Mouse (Mus musculus) cerebellum, postnatal 4 days (tissue): ENCODE measurements around the gene St6galnac5.

Experiments used
- DNase-seq, 2 experiments: peaks; one replicate each; pipeline ENCODE4 v3.0.0; 2022; ENCODE audit warnings: low spot score in 2 of 2, mixed read lengths in 1 of 2

Gene St6galnac5

DNA sequence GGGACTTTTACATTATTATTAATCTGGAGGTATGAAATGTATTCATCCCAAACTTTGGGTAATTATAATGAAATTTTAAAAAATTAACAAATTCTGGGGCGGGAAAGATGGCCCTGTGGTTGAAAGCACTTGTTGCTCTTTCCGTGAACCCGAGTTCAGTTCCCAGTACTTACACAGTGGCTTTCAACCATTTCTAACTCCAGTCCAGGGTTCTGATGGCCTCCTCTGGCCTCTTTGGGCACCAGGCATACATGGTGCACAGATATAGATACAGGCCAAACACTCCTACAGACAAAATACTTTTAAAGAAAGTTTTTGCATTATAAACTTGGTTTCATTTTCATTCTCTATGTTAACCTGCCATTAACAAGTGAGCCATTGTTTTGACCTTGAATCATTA lies 68.4 kb downstream of the St6galnac5 start:
- no peak for DNase-seq

DNA sequence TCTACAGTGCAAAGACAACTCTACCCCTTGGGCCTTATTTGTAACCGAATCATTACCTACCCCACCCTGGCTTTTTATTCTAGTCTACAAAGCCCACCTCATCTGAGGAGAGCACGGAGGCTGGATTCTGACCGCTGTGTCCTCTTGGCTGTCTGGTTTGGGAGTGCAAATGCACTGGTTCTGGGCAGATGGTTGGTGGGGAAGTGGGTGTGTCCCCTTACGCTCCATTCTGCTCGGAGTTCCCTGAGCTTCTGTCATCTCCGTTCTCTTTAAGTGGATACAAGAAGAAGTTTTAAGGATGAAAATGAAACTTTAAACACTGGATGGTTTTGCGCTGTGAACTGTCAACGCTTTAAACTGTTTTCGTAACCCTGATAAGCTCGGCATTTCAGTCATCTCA lies 68.9 kb downstream of the St6galnac5 start:
- DNase-seq: no peak

GRCm38 (mm10) chr3:152912216-152913101 lies 69.6 kb downstream of the St6galnac5 start:
- DNase-seq: no peak

DNA sequence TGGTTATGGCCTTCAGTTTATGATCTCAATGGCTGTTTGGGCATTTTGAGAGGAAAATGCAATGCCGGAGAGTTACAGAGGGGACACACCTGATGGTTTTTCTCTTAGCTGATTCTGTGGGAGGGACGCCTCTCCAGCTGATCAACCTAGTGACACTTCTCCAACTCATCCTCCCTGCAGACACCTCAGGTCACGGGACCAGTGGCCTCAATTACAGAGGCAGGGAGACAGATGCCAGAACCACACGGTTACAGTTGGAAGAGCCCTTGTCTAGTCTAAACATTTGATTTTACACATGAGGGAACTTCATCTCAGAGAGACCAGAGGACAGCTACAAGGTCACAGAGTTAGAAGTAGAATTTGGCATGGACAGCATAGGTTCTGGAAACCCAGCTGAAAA lies 70.5 kb downstream of the St6galnac5 start:
- no peak for DNase-seq

GRCm38 (mm10) chr3:152907683-152908082 lies 74.4 kb downstream of the St6galnac5 start:
- DNase-seq: no peak

DNA sequence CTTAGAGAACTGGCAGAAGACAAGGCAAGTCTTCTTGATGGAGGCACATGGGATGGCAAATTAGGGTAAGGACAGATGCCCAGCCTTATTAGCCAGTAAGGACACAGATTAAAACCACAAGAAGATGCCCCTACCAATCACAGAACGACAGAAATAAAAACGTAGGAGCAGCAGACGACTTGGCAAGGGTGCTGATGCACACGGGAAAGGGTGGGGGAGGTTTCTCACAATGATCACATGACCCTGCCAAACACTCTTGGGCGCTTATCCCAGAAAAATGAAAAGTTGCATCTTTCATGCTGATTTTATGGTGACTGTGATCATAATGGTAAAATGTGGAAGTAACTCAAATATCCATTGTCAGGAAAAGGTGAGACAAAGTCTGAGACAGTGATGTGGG lies 75.0 kb downstream of the St6galnac5 start:
- DNase-seq: no peak

- no peak for DNase-seq
These were observed 76.2 kb downstream of the St6galnac5 start for GRCm38 (mm10) chr3:152905800-152906199.

- DNase-seq: no peak
These were observed 77.0 kb downstream of the St6galnac5 start for GRCm38 (mm10) chr3:152905026-152905425.

DNA sequence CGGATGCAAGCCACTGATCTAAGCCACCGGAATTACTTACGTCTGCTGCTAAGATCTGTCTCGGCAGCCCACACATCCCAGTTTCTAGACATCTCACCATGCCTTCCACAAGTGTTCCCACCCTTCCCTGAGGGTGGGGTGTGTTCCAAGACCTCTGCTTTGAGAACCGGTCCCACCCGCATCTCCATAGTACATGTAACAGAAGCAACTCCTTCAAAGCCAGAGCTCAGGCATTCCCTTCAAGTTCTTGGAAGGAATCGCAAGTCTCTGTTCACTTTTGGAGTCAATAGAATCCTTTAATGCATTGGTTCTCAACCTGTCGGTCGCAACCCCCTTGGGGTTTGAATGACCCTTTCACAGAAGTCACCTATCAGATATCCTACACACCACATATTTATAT lies 83.1 kb downstream of the St6galnac5 start:
- no peak for DNase-seq

GRCm38 (mm10) chr3:152897196-152897595 lies 84.8 kb downstream of the St6galnac5 start:
- no peak for DNase-seq

DNA sequence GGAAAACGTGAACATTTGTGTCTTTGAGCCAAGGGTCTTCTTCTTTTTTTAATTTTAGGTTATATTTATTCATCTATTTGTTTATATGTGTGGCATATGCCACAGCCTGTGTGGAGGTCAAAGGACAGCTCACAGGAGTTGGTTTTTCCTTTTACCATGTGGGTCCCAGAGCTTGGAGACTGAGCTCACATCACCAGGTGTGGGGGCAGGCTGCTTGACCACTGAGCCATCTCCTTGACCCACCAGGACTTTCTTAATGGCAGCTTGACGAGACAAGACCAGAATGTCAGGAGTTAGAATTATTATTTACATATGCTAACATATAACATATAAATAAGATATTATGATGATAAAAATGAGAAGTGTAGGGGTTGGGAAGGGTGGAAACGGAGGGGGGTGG lies 85.9 kb downstream of the St6galnac5 start:
- no peak for DNase-seq

GRCm38 (mm10) chr3:152894935-152895334 lies 87.1 kb downstream of the St6galnac5 start:
- no peak for DNase-seq

- DNase-seq: no peak
These were observed 93.9 kb downstream of the St6galnac5 start for GRCm38 (mm10) chr3:152888116-152888515.

GRCm38 (mm10) chr3:152886749-152887148 lies 95.3 kb downstream of the St6galnac5 start:
- DNase-seq: no peak

- DNase-seq: no peak
These were observed 98.5 kb downstream of the St6galnac5 start for GRCm38 (mm10) chr3:152883556-152883955.

DNA sequence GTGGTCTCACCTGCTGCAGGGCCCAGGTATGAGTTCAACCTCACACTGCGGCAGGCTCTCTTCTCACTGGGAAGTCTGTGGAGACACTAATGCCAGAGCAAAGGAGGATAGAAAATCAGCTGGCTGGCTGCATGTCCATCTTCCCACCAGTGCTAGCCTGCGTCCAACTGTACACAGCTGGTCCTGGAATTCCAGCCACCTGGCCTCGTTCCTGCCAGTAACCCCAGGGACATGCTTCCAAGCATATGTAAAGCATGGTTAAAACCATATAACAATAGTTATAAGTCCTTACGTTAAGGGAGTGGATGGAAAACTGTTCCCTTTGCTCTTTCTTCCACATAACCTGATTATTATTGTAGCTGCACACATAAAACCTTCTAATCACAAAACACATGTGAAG lies 100.3 kb downstream of the St6galnac5 start:
- DNase-seq: no peak

DNA sequence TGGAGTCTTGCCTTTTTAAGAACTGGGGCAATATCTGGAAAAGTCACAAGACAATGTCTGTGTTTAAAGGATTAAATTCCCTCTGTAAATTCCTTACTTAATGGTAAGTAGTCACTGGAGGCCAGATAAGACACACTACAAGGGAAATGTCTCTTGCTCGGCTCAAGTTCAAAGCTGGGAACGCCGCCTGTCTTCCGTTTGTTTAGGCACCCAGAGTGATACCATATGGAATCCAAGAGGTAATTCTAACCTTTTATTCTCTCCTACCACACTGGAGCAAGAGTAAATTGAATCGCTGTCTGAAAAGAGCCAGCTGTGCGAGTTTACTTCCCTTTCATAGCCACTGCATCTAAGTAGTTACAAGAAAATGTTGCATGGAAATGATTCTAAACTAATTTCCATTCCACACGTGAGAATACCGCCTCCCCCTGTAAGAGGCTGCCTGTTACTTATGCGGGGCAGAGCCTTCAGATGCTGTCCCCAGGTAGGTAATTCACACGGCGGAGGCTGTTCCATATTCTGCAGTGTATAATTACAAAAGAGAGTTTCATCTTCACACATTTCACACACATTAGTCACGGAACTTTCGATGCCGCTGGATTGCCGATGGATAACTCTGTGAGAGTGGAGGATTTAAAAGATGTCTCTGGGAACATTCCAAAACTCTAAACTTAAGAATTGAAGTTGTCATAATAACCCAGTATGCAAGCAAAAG lies 101.8 kb downstream of the St6galnac5 start:
- no peak for DNase-seq

- no peak for DNase-seq
These were observed 106.2 kb downstream of the St6galnac5 start for GRCm38 (mm10) chr3:152875723-152876290.

- DNase-seq: no peak
These were observed 107.4 kb downstream of the St6galnac5 start for GRCm38 (mm10) chr3:152874431-152875355.

DNA sequence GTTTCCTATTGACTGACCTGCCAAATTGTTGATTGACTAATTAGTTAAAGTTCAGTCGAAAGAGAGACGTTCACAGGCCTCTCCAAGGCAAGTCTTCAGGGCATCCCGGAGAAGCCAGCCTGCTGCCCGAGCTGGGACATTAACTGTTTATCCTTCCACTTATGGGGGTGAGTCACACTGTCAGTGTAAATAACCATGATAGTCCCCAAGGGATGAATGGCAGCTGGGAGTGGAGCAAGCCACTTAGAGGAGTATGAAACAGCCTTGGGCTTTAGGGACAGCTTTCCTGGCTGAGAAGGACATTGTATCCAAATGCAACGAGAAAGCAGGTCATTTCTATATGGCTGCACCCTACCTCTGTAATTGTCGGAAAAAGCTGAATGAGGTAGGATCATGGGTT lies 109.5 kb downstream of the St6galnac5 start:
- DNase-seq: no peak

DNA sequence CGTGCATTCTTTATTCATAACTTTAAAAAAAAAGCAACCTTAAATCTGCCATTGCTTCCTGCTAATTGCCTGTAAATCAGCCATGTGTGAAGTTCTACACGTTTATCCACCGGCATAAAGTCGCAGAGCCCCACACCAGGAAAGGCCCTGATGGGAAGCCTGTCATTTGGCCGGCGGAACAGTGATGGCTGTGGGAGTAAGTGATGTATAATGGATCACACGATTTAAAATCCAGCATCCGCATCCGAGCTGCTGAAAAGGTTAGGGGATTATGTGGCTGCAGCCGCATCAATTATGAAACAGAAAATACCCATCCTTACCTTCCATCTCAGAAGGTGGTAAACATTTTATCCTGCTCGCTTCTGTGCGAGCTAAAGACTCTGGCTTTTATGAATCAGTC lies 110.0 kb downstream of the St6galnac5 start:
- DNase-seq: no peak
